Mouse (Mus musculus): Measurements from ENCODE around the gene Ruvbl2. TPM values are rescaled to one million over a fixed set of nuclear protein-coding genes. Genes with fewer than 3 reads are reported as not detected.
"Not testable (repeated sequence)": the region's sequence is repeated elsewhere in the genome, so short reads cannot be mapped to it uniquely, and the experiment has no call there.

The Ruvbl2 gene
- total RNA-seq (2021), result 10 to 100 TPM; 29.4 to 36.9 TPM
- long read RNA-seq, experiment 1, transcript Ruvbl2-201 (15 exons, 1,834 nt), result major isoform, 42 of 53 reads
- long read RNA-seq, experiment 1, partial matches to known transcripts, result 5 of 53 reads
- long read RNA-seq, experiment 1, other reads (novel, unspliced or antisense), result 6 of 53 reads
- long read RNA-seq, experiment 2, transcript Ruvbl2-201 (15 exons, 1,834 nt), result major isoform, 38 of 50 reads
- long read RNA-seq, experiment 2, partial matches to known transcripts, result 7 of 50 reads
- long read RNA-seq, experiment 2, other reads (novel, unspliced or antisense), result 5 of 50 reads

DNA sequence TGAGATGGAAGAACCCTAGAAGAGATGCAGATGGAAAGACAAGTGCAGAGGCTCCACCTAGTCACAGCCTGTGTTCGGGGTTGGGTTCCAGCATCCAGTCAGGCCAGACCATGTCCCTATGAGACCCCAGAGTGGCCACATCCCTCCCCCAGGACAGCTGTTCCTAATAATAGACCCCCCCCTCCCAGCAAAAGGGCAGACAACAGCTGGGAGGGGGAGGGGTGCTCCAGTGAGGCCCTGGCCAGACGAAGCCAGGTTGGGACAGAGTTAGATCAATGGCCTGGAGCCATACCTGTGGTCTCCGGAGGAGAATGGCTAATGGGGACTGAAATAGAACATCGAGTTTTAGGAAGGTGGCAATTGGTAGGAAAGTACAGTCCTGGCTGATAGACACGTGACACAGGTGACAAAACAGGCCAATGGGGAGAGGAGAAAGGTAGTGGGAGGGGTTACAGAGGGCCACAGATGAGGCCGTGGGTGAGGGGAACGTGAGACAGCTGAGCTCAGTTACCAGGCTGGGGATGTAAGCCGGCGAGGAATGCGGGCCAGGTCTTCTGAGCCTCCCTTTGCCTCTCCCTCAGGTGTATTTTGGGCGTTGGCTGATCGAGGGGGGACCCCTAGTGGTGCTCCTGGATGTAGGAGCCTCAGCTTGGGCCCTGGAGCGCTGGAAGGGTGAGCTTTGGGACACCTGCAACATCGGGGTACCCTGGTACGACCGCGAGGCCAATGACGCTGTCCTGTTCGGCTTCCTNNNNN, at the start of gene Ruvbl2:
Gene Ruvbl2 (minus strand): TSS at position 576 of the 756 bp plus-strand sequence.
- no peak for DNase-seq

DNA sequence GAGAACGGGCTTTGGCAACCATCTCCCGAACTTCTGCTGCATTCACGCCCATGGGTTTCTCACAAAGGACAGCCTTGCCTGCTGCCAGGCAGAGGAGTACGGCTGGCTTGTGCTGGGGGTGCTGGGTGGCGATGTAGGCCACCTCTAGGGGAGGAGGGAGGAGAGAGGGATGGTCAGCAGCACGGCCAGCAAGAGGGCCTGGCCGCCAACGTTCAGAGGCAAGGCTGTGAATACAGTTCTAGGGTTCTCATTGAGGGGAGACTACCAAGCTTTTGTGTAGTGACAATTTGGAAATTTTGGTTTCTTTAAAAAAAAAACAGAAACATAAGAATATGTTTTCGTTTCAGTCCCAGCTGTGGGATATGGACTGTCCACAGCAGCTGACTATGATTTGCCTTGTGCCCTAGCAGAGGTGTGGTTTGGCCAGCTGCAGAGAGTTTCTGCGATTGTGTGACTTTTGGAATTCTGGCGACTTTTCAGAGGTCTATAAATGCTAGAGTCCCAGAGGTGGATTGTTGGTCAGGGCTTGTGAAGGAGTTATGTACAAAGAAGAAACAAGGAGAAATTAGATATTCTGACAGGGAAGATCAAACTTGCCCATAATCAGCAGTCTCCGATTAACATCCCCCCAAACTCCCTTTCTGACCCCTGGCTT, 49.0 kb upstream of the Ruvbl2 start, which contains the start of gene Gm45808:
Gene Gm45808 (minus strand): TSS at position 51 of the 655 bp plus-strand sequence.
- no peak for DNase-seq

DNA sequence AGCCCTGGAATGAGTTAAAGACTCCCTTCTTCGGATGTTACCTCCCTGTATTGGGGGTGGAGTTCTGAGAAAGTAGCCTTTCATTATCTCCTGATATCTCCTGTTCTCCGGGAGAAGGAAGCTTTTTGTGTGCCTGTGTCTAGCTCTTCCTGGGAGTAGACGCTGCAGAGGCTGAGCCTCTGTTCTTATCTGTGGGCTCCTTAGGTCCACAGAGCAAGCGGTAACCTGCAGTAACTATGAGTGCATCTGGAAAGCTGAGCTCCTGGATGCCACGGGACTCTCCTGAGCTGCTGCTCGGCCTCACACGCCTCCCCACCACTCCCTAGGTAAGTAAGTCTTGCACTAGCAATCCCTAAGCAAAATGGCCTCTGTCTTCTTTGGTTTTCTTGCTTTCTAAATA, 48.3 kb upstream of the Ruvbl2 start:
- DNase-seq, result no peak

DNA sequence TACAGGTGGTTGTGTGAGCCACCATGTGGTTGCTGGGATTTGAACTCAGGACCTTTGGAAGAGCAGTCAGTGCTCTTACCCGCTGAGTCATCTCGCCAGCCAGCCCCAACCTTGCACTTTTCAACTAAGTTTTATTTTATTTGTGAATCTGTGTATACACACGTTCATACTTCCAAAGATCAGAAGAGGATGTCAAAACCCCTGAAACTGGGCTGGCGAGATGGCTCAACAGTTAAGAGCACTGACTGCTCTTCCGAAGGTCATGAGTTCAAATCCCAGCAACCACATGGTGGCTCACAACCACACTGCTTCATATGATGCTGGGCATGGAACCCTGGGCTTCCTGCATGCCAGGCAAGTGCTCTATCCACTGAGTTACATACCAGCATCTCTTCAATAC, 47.1 kb upstream of the Ruvbl2 start:
- not testable (repeated sequence) for DNase-seq

DNA sequence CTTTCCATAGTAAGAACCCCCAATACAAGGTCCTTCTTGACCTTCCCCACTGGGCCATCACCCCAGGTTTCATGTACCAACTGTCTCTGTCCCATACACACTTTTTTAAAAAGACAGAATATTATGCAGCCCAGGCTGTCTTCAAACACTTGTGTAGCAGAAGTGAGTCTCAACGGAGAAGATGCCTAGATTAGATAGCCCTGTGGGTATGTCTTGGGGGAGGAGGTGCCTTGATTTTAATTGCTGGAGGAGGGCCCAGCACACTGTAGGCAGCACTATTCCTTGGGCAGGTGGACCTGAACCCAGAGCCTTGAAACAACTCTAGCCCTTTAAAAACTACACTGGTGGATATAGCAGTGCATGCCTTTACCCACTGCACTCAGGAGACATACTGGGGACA, 44.3 kb upstream of the Ruvbl2 start:
- DNase-seq, result no peak

DNA sequence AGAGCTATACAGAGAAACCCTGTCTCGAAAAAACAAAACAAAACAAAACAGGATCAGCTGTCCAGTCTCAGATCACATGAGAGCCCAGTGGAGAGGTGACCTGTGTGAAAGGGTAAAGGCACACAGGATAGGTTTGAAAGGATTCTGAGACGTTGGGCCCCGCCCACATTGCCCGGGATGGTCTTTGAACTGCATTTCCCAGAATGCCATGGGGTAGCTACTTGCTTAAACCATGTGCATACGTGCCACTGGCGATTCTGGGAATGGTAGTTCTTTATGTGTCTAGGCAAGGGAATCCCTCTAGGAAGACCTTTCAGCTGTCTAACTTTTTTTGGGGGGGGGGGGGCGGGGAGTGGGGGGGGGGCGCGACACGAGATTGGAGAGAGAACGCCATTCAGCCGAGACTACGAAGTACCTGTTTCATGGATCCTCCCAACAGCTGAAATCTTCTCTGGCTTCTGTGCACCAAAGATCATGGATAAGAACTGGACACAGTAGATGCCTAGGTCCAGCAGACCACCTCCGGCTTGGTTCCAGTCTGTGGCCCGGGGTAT, 43.6 kb upstream of the Ruvbl2 start, which contains the start of gene Tulp2:
Gene Tulp2 (plus strand): TSS at position 504 of the 554 bp plus-strand sequence.
- DNase-seq, result peak; percentile 53

DNA sequence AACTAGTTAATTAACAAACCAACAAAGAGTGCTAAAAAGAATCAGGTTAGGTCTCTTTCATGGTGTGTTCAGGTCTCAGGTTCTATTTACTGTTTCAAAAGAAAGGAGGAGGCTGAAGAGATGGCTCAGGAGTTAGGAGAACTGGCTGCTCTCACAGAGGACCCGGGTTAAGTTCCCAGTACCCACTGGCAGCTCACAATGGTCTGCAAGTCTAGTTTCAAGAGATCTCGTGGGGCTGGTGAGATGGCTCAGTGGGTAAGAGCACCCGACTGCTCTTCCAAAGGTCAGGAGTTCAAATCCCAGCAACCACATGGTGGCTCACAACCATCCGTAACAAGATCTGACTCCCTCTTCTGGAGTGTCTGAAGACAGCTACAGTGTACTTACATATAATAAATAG, 42.4 kb upstream of the Ruvbl2 start:
- DNase-seq, result not testable (repeated sequence)

DNA sequence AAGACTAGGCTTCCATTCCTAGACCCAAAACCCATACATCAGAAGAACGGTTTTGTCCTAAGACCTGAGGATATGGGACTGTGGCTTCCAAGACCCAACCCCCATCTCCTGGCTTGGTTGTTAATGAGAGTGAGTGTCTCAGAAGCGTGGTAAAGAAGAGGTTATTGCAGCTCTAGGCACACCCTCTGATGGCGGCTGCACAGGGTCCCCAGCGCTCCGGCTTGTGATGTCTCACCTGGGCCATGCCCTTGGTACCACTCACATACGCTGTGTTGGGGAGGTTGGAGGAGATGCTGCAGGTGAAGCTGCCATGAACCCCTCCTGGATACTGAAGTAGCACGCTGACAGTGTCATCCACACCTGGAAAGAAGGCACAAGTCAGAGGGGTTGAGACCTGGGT, 40.9 kb upstream of the Ruvbl2 start:
- DNase-seq, result no peak

DNA sequence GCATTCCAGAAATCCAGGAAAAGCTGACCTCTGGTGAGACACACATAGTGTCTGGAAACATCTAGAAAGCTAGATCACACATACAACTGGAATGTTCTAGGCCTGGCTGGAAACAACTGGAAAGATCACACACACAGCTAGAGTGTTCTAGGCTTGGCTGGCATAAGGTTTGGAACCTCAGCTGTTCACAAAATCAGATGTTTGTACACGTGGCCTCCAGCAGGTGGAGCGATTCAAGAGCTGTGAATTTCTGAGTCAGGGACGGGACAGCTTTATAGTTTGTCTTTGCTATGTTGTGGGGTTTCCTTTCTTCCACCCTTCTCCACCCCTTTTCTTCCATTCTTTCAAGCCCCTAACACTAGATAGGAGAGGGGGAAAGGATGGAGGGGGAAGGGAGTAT, 39.1 kb upstream of the Ruvbl2 start:
- no peak for DNase-seq

DNA sequence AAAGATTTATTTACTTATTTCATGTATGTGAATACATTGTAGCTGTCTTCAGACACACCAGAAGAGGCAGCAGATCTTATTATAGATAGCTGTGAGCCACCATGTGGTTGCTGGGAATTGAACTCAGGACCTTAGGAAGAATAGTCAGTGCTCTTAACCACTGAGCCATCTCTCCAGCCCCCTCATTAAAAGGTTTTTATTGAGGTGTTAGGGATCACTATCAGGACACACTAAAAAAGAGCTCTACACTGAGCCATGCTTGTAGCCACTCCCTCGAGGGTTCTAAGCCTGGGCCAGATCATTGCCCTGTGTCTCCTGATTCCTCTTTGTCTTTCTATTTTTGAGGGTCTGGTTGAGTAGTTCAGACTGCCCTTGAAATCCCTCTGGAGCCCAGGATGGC, 38.6 kb upstream of the Ruvbl2 start:
- no peak for DNase-seq

DNA sequence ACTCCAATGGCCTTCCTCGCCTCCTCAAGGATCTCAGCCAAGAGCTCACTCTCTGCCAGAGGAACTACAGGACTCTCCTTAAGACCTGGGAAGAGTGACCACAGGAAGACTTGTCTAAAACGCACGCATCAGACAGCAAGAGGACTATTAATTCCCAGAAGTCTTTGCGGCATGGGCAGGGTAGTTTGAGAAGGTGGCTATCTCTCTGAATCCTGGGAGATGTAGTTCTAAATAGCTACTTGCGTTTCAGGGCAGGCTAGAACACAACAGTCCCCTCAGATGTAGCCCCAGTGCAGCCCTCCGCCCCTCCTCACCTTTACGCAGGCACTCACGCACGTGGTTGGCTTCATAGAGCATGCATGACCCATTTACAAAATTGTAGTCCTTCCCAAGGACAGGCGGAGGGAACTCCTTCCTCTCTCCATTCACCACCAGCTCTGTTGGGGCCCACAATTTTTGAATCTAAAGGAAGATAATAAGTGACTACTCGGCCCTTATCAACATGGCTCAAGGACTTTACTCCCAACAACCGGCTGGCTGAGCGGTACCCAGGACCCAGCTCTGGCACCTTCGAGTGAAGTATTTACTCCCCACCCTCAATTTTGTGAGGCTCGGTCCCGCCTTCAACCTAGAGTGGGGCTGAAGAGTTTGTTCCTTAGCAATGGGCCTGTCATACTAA, 37.5 kb upstream of the Ruvbl2 start:
- no peak for DNase-seq

DNA sequence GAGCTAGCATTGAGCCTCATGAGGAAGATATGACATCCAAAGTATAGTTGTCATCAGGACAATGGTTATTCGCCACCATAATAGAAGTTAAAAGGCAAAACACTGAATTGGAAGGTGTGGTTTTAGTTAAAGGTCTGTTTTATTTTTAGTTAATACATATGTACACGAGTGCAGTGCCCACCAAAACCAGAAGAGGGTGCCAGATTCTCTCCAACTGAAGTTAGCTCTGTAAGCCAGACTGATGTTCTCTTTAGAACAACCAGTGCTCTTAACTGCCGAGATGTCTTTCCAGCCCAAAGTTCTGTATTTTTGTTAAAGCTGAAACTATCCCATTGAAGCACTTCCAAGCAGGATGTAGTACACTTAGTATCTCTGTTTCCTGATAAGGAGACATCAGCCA, 33.0 kb upstream of the Ruvbl2 start:
- peak; percentile 74 for DNase-seq

DNA sequence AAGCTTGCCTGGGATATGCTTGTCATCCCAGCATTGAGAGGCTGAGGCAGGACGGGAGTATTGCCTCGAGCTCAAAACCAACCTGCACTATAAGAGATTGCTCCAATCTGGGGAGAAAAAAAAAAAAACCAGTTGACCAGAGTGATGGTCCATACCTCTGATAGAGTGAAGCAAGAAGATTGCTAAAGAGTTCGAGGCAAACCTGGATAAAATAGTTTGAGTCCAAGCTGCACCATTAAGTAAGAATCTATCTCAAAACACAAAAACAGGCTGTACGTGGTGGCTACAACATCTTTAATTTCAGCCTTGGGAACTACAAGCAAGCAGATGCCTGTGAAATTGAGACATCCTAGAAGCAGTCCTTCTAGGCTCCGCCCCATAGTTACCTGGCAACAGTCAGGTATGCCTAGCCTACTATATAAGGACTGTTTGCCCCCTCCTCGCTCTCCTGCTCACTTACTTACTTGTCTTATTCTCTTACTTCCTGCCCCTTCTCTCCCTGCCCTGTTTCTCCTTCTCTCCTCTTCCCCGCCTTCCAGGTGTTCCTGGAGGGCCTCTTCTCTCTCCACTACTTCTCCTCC, 29.3 kb upstream of the Ruvbl2 start:
- no peak for DNase-seq

DNA sequence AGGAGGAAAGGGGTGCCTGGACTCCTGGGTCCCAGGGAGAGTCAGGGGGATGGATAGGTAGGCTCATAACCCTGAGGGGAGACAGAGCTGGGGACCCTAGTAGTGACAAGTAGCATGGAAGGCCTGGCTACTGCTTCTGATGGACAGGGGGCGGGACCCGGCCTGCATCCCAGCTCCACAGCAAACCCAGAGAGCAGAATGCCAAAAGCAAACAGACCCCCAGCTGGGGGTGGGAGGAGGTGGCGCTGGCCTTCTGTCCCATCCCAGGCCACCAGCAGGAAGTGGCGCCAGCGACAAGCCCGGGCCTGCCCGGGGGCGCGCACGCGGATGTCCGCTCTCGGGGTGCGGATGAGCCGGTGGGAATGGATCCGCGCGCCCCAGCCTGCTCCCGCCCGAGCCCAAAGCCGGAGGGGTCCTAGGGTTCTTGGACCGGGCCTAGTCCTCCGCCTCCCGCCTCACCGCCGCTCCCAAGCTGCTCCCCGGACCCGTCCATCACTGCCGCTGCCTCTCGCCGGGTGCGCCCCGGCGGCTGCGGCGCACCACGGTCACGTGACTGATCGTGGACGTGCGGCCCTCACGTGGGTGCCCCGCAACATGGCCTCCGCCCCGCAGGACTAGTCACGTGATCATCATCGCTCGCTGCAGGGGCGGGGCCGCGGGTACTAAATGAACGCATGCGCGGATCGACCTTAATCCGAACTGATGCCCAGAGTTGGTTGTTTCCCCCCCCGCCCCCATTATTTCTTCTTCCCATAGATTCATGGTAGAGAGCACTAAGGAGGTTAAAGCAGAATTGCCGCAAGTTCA, 28.6 kb upstream of the Ruvbl2 start, which contains the start of gene Bax:
Gene Bax (minus strand): TSS at position 616 of the 807 bp plus-strand sequence.
- peak; percentile 96 for DNase-seq

DNA sequence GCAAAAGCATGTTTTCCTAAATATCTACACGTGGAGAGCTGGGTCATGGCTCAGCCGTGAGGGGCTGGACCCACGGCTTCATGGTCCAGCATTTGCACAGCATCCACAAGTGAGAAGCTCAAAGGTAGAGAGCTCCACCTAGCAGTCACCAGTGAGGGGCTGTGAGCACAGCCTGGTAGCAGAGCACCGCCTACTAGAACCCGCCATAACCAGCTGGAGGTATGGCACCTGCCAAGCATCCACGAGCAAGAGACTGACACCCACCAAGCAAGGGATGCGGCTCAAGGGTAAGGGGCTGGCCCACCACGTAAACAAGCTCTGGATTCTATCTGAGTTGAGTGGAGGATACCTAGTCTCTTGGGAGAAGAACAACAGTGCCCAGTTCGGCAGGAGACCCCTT, 27.7 kb upstream of the Ruvbl2 start:
- DNase-seq, result no peak

DNA sequence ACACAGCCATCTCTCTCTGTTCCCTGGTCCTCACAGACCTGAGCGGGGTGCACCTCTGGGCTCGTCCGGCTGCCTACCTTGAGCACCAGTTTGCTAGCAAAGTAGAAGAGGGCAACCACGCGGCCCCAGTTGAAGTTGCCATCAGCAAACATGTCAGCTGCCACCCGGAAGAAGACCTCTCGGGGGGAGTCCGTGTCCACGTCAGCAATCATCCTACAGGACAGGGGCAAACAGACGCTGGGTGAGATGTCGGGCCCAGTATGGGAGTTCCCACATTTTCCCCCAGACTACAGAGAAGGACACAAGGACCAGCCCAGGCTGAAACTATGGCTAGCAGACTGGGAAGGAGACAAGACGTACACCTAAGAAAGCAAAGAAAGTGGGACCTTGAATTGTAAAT, 27.2 kb upstream of the Ruvbl2 start:
- no peak for DNase-seq

DNA sequence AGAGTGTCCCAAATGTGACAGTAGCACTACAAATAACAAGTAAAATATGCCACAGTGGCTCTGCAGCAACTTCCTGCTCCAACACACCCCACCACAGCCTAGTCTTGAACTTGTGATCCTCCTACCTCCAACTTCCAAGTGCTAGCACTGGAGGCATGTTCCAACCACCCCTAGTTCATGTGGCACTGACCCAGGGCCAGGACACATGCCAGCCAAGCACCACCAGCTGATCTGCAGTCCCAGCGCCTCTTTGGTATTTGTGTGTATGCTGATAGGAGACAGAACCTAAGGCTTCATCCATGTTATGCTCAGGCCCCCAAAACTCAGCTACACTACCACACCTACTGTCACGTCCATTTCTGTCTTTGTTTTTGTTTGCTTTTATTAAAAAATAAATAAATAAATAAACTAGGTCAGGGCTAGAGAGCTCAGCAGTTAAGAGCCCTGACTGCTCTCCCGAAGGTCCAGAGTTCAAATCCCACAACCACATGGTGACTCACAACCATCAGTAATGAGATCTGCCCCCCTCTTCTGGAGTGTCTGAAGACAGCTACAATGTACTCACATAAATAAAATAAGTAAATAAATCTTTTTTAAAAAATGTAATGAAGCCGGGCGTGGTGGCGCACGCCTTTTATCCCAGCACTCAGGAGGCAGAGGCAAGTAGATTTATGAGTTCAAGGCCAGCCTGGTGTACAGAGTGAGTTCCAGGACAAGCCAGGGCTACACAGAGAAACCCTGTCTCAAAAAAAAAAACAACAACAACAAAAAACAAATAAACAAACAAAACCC, 26.3 kb upstream of the Ruvbl2 start:
- DNase-seq, result no peak

DNA sequence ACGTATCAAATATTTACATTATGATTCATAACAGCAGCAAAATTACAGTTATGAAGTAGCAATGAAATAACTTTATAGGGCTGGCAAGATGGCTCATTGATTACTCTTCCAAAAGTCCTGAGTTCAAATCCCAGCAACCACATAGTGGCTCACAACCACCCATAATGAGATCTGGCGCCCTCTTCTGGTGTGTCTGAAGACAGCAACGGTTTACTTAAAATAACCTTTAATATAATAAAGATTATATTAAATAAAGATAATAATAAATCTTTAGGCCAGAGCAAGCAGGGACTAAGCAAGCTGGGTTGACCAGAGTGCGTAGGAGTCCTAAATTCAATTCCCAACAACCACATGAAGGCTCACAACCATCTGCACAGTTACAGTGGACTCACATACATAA, 25.0 kb upstream of the Ruvbl2 start:
- not testable (repeated sequence) for DNase-seq

DNA sequence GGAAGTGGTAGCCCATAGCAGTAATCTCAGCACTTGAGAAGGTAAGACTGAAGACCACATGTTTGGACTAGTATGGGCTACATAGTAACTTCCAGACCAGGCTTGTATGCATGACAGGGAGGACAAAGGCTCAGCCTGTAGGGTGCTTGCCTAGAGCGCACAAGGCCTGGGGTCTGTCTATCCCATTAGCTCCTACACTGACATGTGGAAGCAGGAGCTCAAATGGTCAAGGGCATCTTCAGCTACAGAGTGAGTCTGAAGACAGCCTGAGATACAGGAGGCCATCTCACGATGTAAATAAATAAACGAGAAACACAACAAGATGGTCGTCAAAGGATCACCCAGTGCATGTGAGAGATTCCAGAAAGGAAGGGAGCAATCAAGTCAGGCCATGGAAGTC, 24.4 kb upstream of the Ruvbl2 start:
- no peak for DNase-seq

DNA sequence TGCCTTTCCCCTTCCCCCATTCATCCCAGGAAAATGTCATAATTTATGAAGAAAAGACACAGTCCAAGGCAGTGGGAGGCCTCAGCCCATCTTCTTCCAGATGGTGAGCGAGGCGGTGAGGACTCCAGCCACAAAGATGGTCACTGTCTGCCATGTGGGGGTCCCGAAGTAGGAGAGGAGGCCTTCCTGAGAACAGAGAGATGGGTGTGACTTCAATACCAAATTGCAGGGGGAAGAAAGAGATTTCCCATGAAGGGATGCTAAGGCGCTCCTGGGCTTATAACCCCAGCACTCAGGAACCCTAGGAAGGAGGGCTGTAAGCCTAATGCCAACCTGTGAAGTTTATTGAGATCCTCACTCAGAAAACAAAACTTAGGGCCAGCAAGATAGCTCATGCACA, 23.9 kb upstream of the Ruvbl2 start:
- no peak for DNase-seq

Measured in gastrocnemius, postnatal 10 days (tissue).